Mouse (Mus musculus) heart, adult 18-20 months (tissue): Measurements from ENCODE around the gene Arrdc3. TPM values are rescaled to one million over a fixed set of nuclear protein-coding genes. Genes with fewer than 3 reads are reported as not detected.
"Not testable (repeated sequence)": the region's sequence is repeated elsewhere in the genome, so short reads cannot be mapped to it uniquely, and the experiment has no call there.

Experiments
- DNase-seq, 2 experiments: peaks; one replicate each; pipeline ENCODE4 v3.0.0; 2021 to 2022; ENCODE audit warnings: mixed read lengths in 1 of 2
- long read RNA-seq, 2 experiments: library from polyadenylated mRNA; stranded (forward); transcript quantifications; one replicate each; pipeline ENCODE4 v2.0.0; 2021
- total RNA-seq, 2 experiments: library from RNA; stranded (reverse); gene quantifications; 2 replicates each; pipeline ENCODE4 v1.2.3; 2021

Arrdc3 gene
- total RNA-seq = 10 to 100 TPM; 27.0 to 38.7 TPM
- long read RNA-seq, experiment 1, full-length matches to known transcripts = 16 of 21 reads
- long read RNA-seq, experiment 1, partial matches to known transcripts = 2 of 21 reads
- long read RNA-seq, experiment 1, other reads (novel, unspliced or antisense) = 3 of 21 reads
- long read RNA-seq, experiment 2, full-length matches to known transcripts = 16 of 19 reads
- long read RNA-seq, experiment 2, partial matches to known transcripts = 0 of 19 reads
- long read RNA-seq, experiment 2, other reads (novel, unspliced or antisense) = 3 of 19 reads

- DNase-seq = peak; percentile 98
These were observed at the start of gene Arrdc3 for GRCm38 (mm10) chr13:80883190-80883589. Gene Arrdc3, plus strand, starts transcription at chr13:80883384.

- DNase-seq = peak; percentile 55 to 87
These were observed 21.0 kb upstream of the Arrdc3 start for GRCm38 (mm10) chr13:80862215-80862614.

- no peak for DNase-seq
These were observed 19.0 kb upstream of the Arrdc3 start for GRCm38 (mm10) chr13:80864195-80864594.

GRCm38 (mm10) chr13:80875126-80875525 lies 8.1 kb upstream of the Arrdc3 start:
- DNase-seq = no peak

- no peak for DNase-seq
These were observed 2.4 kb upstream of the Arrdc3 start for GRCm38 (mm10) chr13:80880756-80881155.

GRCm38 (mm10) chr13:80881722-80882500 lies 1.3 kb upstream of the Arrdc3 start:
- peak; percentile 77 to 79 for DNase-seq

- DNase-seq = peak in 1 of 2 experiments; percentile 83
These were observed 458 bp upstream of the Arrdc3 start for GRCm38 (mm10) chr13:80882716-80883135.

GRCm38 (mm10) chr13:80883649-80884376 lies 629 bp downstream of the Arrdc3 start:
- DNase-seq = peak; percentile 21 to 48

- peak; percentile 69 to 72 for DNase-seq
These were observed 1.3 kb downstream of the Arrdc3 start for GRCm38 (mm10) chr13:80884377-80884983.

GRCm38 (mm10) chr13:80885103-80885833 lies 2.1 kb downstream of the Arrdc3 start:
- DNase-seq = peak; percentile 93 to 96

- peak; percentile 92 to 95 for DNase-seq
These were observed 2.9 kb downstream of the Arrdc3 start for GRCm38 (mm10) chr13:80885834-80886663.

- no peak for DNase-seq
These were observed 3.6 kb downstream of the Arrdc3 start for GRCm38 (mm10) chr13:80886664-80887210.

GRCm38 (mm10) chr13:80887842-80888241 lies 4.7 kb downstream of the Arrdc3 start:
- no peak for DNase-seq

- DNase-seq = not testable (repeated sequence)
These were observed 11.7 kb downstream of the Arrdc3 start for GRCm38 (mm10) chr13:80894928-80895327.

GRCm38 (mm10) chr13:80897411-80897810 lies 14.2 kb downstream of the Arrdc3 start:
- no peak for DNase-seq

GRCm38 (mm10) chr13:80898095-80898494 lies 14.9 kb downstream of the Arrdc3 start:
- DNase-seq = no peak

- DNase-seq = no peak
These were observed 16.3 kb downstream of the Arrdc3 start for GRCm38 (mm10) chr13:80899435-80900029.

GRCm38 (mm10) chr13:80901432-80901831 lies 18.2 kb downstream of the Arrdc3 start:
- DNase-seq = no peak

- no peak for DNase-seq
These were observed 19.6 kb downstream of the Arrdc3 start for GRCm38 (mm10) chr13:80902796-80903195.

GRCm38 (mm10) chr13:80913361-80913760 lies 30.2 kb downstream of the Arrdc3 start:
- DNase-seq = no peak
